Mouse (Mus musculus): ENCODE results near the gene Cyp3a41a. TPM values are rescaled to one million over a fixed set of nuclear protein-coding genes. Genes with fewer than 3 reads are reported as not detected.
"Not testable (repeated sequence)": the region's sequence is repeated elsewhere in the genome, so short reads cannot be mapped to it uniquely, and the experiment has no call there.

The Cyp3a41a gene
- not detected in 2 replicates for polyA plus RNA-seq (2012; ENCODE audit: insufficient read depth, insufficient read length, missing spikeins)

GRCm38 (mm10) chr5:145720036-145720435 lies at the start of gene Cyp3a41a:
Gene Cyp3a41a, minus strand, starts transcription at chr5:145720136.
- not testable (repeated sequence) for H3K4me3 ChIP-seq (ENCODE audit: insufficient read depth, low read depth, low read length); H3K4me1 ChIP-seq (ENCODE audit: control insufficient read depth, insufficient read depth, insufficient read length, low read length); H3K27ac ChIP-seq (replicated peaks; ENCODE audit: low read depth, low read length)

GRCm38 (mm10) chr5:145737512-145737911 lies 17.6 kb upstream of the Cyp3a41a start:
- H3K4me3 ChIP-seq (ENCODE audit: insufficient read depth, low read depth, low read length); H3K4me1 ChIP-seq (ENCODE audit: control insufficient read depth, insufficient read depth, insufficient read length, low read length); H3K27ac ChIP-seq (replicated peaks; ENCODE audit: low read depth, low read length): not testable (repeated sequence)

- H3K27ac ChIP-seq (replicated peaks; ENCODE audit: low read depth, low read length); H3K4me1 ChIP-seq (ENCODE audit: control insufficient read depth, insufficient read depth, insufficient read length, low read length); H3K4me3 ChIP-seq (ENCODE audit: insufficient read depth, low read depth, low read length): not testable (repeated sequence)
These were observed 5.6 kb downstream of the Cyp3a41a start for GRCm38 (mm10) chr5:145714296-145714695.

- H3K4me1 ChIP-seq (ENCODE audit: control insufficient read depth, insufficient read depth, insufficient read length, low read length); H3K27ac ChIP-seq (replicated peaks; ENCODE audit: low read depth, low read length); H3K4me3 ChIP-seq (ENCODE audit: insufficient read depth, low read depth, low read length): not testable (repeated sequence)
These were observed 12.6 kb downstream of the Cyp3a41a start for GRCm38 (mm10) chr5:145707372-145707771.

- H3K4me3 ChIP-seq (ENCODE audit: insufficient read depth, low read depth, low read length) = no peak overlapping the region
- no peaks in the 10 kb centered on the region for H3K4me1 ChIP-seq (ENCODE audit: control insufficient read depth, insufficient read depth, insufficient read length, low read length)
These were observed 57.9 kb downstream of the Cyp3a41a start for GRCm38 (mm10) chr5:145662007-145662406.

GRCm38 (mm10) chr5:145647779-145648178 lies 72.2 kb downstream of the Cyp3a41a start:
- Histone ChIP-seq H3K4me3 (ENCODE audit: insufficient read depth, low read depth, low read length) (no peak overlapping the region), H3K27ac (replicated peaks; ENCODE audit: low read depth, low read length) (no peak overlapping the region), H3K4me1 (ENCODE audit: control insufficient read depth, insufficient read depth, insufficient read length, low read length) (no peaks in the 10 kb centered on the region)

More at GRCm38 (mm10) chr5:145662007-145662406, 57.9 kb downstream of the Cyp3a41a start:
- no peak overlapping the region for H3K27ac ChIP-seq (replicated peaks; ENCODE audit: low read depth, low read length)

Other genes starting within 250 kb of the Cyp3a41a start
- gene Cyp3a41b, start 135.4 kb downstream of the Cyp3a41a start, polyA plus RNA-seq (2012; ENCODE audit: insufficient read depth, insufficient read length, missing spikeins) = not detected in 2 replicates
- not detected in 2 replicates for gene Cyp3a44, start 85.7 kb upstream of the Cyp3a41a start, polyA plus RNA-seq (2012; ENCODE audit: insufficient read depth, insufficient read length, missing spikeins)
- gene Cyp3a11, start 159.8 kb upstream of the Cyp3a41a start, polyA plus RNA-seq (2012; ENCODE audit: insufficient read depth, insufficient read length, missing spikeins) = 2.5 TPM in 1 of 2 replicates, not detected in the other